20 mouse cellular contexts compared by ENCODE assay signal in genomic region chr17:78379730-78380245, GRCm38 (mm10).
"Had no signal": no experiment of that assay in that cellular context is flagged by ENCODE, and none has a peak within 500 bp of the region (broad histone marks: within the 10 kb centered on the region; RNA-seq: fewer than 3 reads in every experiment).

No protein-coding gene starts in this region.

- H3K9ac ChIP-seq: liver, embryonic 14.5 days; lung, embryonic 14.5 days; midbrain, embryonic 12.5 days; midbrain, embryonic 15.5 days; neural tube, embryonic 12.5 days; neural tube, embryonic 15.5 days; stomach, embryonic 15.5 days had no signal

- H3K4me3 ChIP-seq: left cerebral cortex, adult 2 months; midbrain, embryonic 12.5 days; midbrain, embryonic 15.5 days; neural tube, embryonic 12.5 days; neural tube, embryonic 15.5 days; stomach, embryonic 15.5 days had no signal

- H3K4me1 ChIP-seq: midbrain, embryonic 12.5 days; midbrain, embryonic 15.5 days; neural tube, embryonic 12.5 days; neural tube, embryonic 15.5 days; stomach, embryonic 15.5 days had no signal

- H3K27me3 ChIP-seq: midbrain, embryonic 12.5 days; midbrain, embryonic 15.5 days; neural tube, embryonic 12.5 days; neural tube, embryonic 15.5 days; stomach, embryonic 15.5 days had no signal

- H3K27ac ChIP-seq: left cerebral cortex, adult 2 months; liver, embryonic 14.5 days; macrophage; midbrain, embryonic 12.5 days; midbrain, embryonic 15.5 days; neural tube, embryonic 12.5 days; neural tube, embryonic 15.5 days; stomach, embryonic 15.5 days had no signal

- DNase-seq: kidney, adult 18-20 months; kidney, postnatal 10 days; kidney, postnatal 36 days; layer of hippocampus, postnatal 36 days; lung, embryonic 14.5 days; right cerebral cortex, adult 18-20 months; right cerebral cortex, postnatal 25 days; spleen, adult 18-20 months; thymus, adult 18-20 months; thymus, postnatal 36 days had no signal

- H3K9me3 ChIP-seq: midbrain, embryonic 12.5 days; midbrain, embryonic 15.5 days; neural tube, embryonic 12.5 days; neural tube, embryonic 15.5 days; stomach, embryonic 15.5 days had no signal

- ATAC-seq: intestine, embryonic 16.5 days; lung, postnatal 0 days; midbrain, embryonic 15.5 days had no signal

- H3K36me3 ChIP-seq: midbrain, embryonic 15.5 days had no signal

- H3K4me2 ChIP-seq: lung, embryonic 14.5 days; midbrain, embryonic 12.5 days; midbrain, embryonic 15.5 days; neural tube, embryonic 12.5 days; neural tube, embryonic 15.5 days; stomach, embryonic 15.5 days had no signal
